Mouse (Mus musculus): ENCODE data around the gene Nat10. TPM values are rescaled to one million over a fixed set of nuclear protein-coding genes. Genes with fewer than 3 reads are reported as not detected.

Gene Nat10
- polyA plus RNA-seq, 1 experiment from 2014 or later = 26.9 TPM

GRCm38 (mm10) chr2:103690425-103690824 is 70.6 kb downstream of the Nat10 start:
- Histone ChIP-seq H3K4me2 (ENCODE audit: low read length) (no peak overlapping the region), H3K9ac (replicated peaks; ENCODE audit: low read depth, low read length) (0 out of 2 replicates have a peak overlapping the region, but pooled peaks have one; percentile 26), H3K9me3 (ENCODE audit: control insufficient read depth, low read length) (no peaks in the 10 kb centered on the region), H3K4me3 (replicated peaks; ENCODE audit: low read length) (no peak overlapping the region), H3K27me3 (replicated peaks; ENCODE audit: control insufficient read depth, insufficient read depth, low read length) (no peaks in the 10 kb centered on the region), H3K4me1 (replicated peaks; ENCODE audit: control insufficient read depth, insufficient read depth, low read length) (peaks cover 11% of the 10 kb centered on the region), H3K36me3 (ENCODE audit: control insufficient read depth, insufficient read depth) (no peaks in the 10 kb centered on the region), H3K27ac (ENCODE audit: low read length) (peak overlapping the region; percentile 48)
- 9% methylated on average over 6 of the region's 6 CpGs for WGBS
- peak; percentile 88 for ATAC-seq

GRCm38 (mm10) chr2:103687888-103688287 is 73.2 kb downstream of the Nat10 start:
- Histone ChIP-seq H3K4me2 (ENCODE audit: low read length) (no peak overlapping the region), H3K36me3 (ENCODE audit: control insufficient read depth, insufficient read depth) (no peaks in the 10 kb centered on the region), H3K4me1 (replicated peaks; ENCODE audit: control insufficient read depth, insufficient read depth, low read length) (peaks cover 18% of the 10 kb centered on the region), H3K27ac (ENCODE audit: low read length) (no peak overlapping the region), H3K9ac (replicated peaks; ENCODE audit: low read depth, low read length) (no peak overlapping the region), H3K4me3 (replicated peaks; ENCODE audit: low read length) (no peak overlapping the region), H3K9me3 (ENCODE audit: control insufficient read depth, low read length) (no peaks in the 10 kb centered on the region), H3K27me3 (replicated peaks; ENCODE audit: control insufficient read depth, insufficient read depth, low read length) (no peaks in the 10 kb centered on the region)
- no peak for ATAC-seq

DNA sequence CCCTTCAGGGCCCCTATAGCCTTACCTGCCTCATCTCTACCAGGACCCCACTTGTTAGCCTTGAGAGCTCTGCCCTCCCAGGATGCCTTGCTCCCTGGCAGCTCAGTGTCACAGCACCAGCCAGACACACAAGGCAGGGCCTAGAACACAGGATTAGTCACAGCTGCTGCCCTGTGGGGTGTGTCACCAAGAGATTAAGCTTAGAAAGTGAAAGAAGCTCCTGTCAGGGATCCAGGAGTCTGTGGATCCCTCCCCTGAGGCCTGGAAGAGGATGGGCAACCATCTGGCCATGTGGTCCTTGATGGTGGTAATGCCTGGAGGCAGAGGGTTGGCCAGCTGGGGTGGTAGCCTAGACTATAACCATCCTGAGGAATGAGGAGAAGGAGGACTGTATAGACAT is 73.9 kb downstream of the Nat10 start:
- H3K4me3 ChIP-seq (replicated peaks; ENCODE audit: low read length) = no peak overlapping the region
- no peak for ATAC-seq
- no peaks in the 10 kb centered on the region for H3K9me3 ChIP-seq (ENCODE audit: control insufficient read depth, low read length)

GRCm38 (mm10) chr2:103685581-103685980 is 75.5 kb downstream of the Nat10 start:
- Histone ChIP-seq H3K27me3 (replicated peaks; ENCODE audit: control insufficient read depth, insufficient read depth, low read length) (no peaks in the 10 kb centered on the region), H3K9ac (replicated peaks; ENCODE audit: low read depth, low read length) (no peak overlapping the region), H3K4me2 (ENCODE audit: low read length) (no peak overlapping the region), H3K4me1 (replicated peaks; ENCODE audit: control insufficient read depth, insufficient read depth, low read length) (peaks cover 20% of the 10 kb centered on the region), H3K4me3 (replicated peaks; ENCODE audit: low read length) (no peak overlapping the region), H3K9me3 (ENCODE audit: control insufficient read depth, low read length) (no peaks in the 10 kb centered on the region), H3K36me3 (ENCODE audit: control insufficient read depth, insufficient read depth) (no peaks in the 10 kb centered on the region), H3K27ac (ENCODE audit: low read length) (no peak overlapping the region)
- 96% methylated on average over 4 of the region's 4 CpGs for WGBS
- no peak for ATAC-seq

More for the DNA sequence above, 73.9 kb downstream of the Nat10 start:
- no peak overlapping the region for H3K9ac ChIP-seq (replicated peaks; ENCODE audit: low read depth, low read length)
- H3K27me3 ChIP-seq (replicated peaks; ENCODE audit: control insufficient read depth, insufficient read depth, low read length) = no peaks in the 10 kb centered on the region
- no peak overlapping the region for H3K27ac ChIP-seq (ENCODE audit: low read length)
- no peaks in the 10 kb centered on the region for H3K36me3 ChIP-seq (ENCODE audit: control insufficient read depth, insufficient read depth)
- H3K4me2 ChIP-seq (ENCODE audit: low read length) = no peak overlapping the region
- H3K4me1 ChIP-seq (replicated peaks; ENCODE audit: control insufficient read depth, insufficient read depth, low read length) = peaks cover 25% of the 10 kb centered on the region

GRCm38 (mm10) chr2:103684926-103685577 is 76.0 kb downstream of the Nat10 start:
- H3K4me1 ChIP-seq (replicated peaks; ENCODE audit: control insufficient read depth, insufficient read depth, low read length) = peaks cover 17% of the 10 kb centered on the region
- H3K9me3 ChIP-seq (ENCODE audit: control insufficient read depth, low read length) = no peaks in the 10 kb centered on the region
- ATAC-seq = no peak
- H3K36me3 ChIP-seq (ENCODE audit: control insufficient read depth, insufficient read depth) = no peaks in the 10 kb centered on the region
- no peak overlapping the region for H3K9ac ChIP-seq (replicated peaks; ENCODE audit: low read depth, low read length)
- WGBS = 77% methylated on average over 7 of the region's 7 CpGs
- no peak overlapping the region for H3K27ac ChIP-seq (ENCODE audit: low read length)
- H3K27me3 ChIP-seq (replicated peaks; ENCODE audit: control insufficient read depth, insufficient read depth, low read length) = no peaks in the 10 kb centered on the region
- H3K4me3 ChIP-seq (replicated peaks; ENCODE audit: low read length) = no peak overlapping the region
- no peak overlapping the region for H3K4me2 ChIP-seq (ENCODE audit: low read length)

- Histone ChIP-seq H3K4me2 (ENCODE audit: low read length) (no peak overlapping the region), H3K9me3 (ENCODE audit: control insufficient read depth, low read length) (no peaks in the 10 kb centered on the region), H3K27me3 (replicated peaks; ENCODE audit: control insufficient read depth, insufficient read depth, low read length) (no peaks in the 10 kb centered on the region), H3K27ac (ENCODE audit: low read length) (no peak overlapping the region), H3K4me3 (replicated peaks; ENCODE audit: low read length) (no peak overlapping the region), H3K36me3 (ENCODE audit: control insufficient read depth, insufficient read depth) (no peaks in the 10 kb centered on the region), H3K4me1 (replicated peaks; ENCODE audit: control insufficient read depth, insufficient read depth, low read length) (peaks cover 18% of the 10 kb centered on the region), H3K9ac (replicated peaks; ENCODE audit: low read depth, low read length) (no peak overlapping the region)
- 92% methylated on average over 2 of the region's 2 CpGs for WGBS
- no peak for ATAC-seq
Measured at GRCm38 (mm10) chr2:103684431-103684830, 76.6 kb downstream of the Nat10 start.

DNA sequence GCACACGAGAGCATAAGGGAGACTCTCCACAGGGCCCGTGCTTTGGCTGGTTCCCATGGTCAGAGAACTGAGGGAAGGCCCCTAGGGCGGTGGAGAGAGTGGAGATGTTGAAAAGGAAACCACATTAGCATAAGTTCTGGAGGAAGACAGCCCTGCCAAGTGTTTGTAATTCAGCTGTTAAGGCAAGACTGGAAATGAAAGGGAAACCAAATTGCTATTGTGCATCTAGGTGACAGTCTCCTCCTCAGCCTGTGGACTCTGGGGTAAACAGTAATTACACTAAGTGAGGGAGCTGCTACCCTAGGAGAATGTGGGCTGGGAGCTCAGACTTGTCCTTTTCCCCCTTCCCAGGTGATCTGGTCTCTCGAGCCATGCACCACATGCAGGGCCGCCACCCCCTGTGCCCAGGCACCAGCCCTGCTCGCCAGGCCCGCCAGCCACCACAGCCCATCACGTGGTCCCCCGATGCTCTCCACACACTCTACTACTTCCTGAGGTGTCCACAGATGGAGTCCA is 78.1 kb downstream of the Nat10 start:
- no peak overlapping the region for H3K4me2 ChIP-seq (ENCODE audit: low read length)
- ATAC-seq = peak; percentile 87
- H3K36me3 ChIP-seq (ENCODE audit: control insufficient read depth, insufficient read depth) = no peaks in the 10 kb centered on the region
- no peaks in the 10 kb centered on the region for H3K9me3 ChIP-seq (ENCODE audit: control insufficient read depth, low read length)
- no peak overlapping the region for H3K27ac ChIP-seq (ENCODE audit: low read length)
- no peak overlapping the region for H3K4me3 ChIP-seq (replicated peaks; ENCODE audit: low read length)
- no peaks in the 10 kb centered on the region for H3K27me3 ChIP-seq (replicated peaks; ENCODE audit: control insufficient read depth, insufficient read depth, low read length)
- peaks cover 23% of the 10 kb centered on the region for H3K4me1 ChIP-seq (replicated peaks; ENCODE audit: control insufficient read depth, insufficient read depth, low read length)
- WGBS = 50% methylated on average over 9 of the region's 9 CpGs
- H3K9ac ChIP-seq (replicated peaks; ENCODE audit: low read depth, low read length) = no peak overlapping the region

- no peak for ATAC-seq
- Histone ChIP-seq H3K4me1 (replicated peaks; ENCODE audit: control insufficient read depth, insufficient read depth, low read length) (peaks cover 23% of the 10 kb centered on the region), H3K36me3 (ENCODE audit: control insufficient read depth, insufficient read depth) (no peaks in the 10 kb centered on the region), H3K4me2 (ENCODE audit: low read length) (no peak overlapping the region), H3K27ac (ENCODE audit: low read length) (no peak overlapping the region), H3K9ac (replicated peaks; ENCODE audit: low read depth, low read length) (no peak overlapping the region), H3K9me3 (ENCODE audit: control insufficient read depth, low read length) (no peaks in the 10 kb centered on the region), H3K27me3 (replicated peaks; ENCODE audit: control insufficient read depth, insufficient read depth, low read length) (no peaks in the 10 kb centered on the region), H3K4me3 (replicated peaks; ENCODE audit: low read length) (no peak overlapping the region)
- 76% methylated on average over 9 of the region's 9 CpGs for WGBS
Measured at GRCm38 (mm10) chr2:103682261-103682722, 78.8 kb downstream of the Nat10 start.

DNA sequence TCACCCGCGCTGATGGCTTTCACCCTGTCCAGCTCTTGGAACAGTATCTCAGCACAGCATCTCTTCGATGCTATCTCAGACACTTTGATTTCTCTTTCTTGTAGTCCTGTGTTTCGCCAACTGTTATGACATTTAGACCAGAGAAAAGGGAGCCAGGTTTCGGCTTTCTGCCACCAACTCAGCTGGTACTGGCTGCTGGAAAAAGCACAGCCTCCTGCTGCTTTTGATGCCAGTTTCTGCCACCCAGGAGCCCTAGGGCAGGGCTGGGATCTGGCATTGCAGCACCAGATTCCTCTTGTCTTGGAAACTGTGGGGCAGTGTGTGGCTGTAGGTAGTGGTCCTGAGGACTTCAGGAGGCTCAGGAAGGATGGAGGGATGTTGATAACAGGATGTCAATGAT is 79.9 kb downstream of the Nat10 start:
- no peaks in the 10 kb centered on the region for H3K27me3 ChIP-seq (replicated peaks; ENCODE audit: control insufficient read depth, insufficient read depth, low read length)
- no peak for ATAC-seq
- no peak overlapping the region for H3K9ac ChIP-seq (replicated peaks; ENCODE audit: low read depth, low read length)
- peaks cover 23% of the 10 kb centered on the region for H3K4me1 ChIP-seq (replicated peaks; ENCODE audit: control insufficient read depth, insufficient read depth, low read length)
- H3K4me3 ChIP-seq (replicated peaks; ENCODE audit: low read length) = no peak overlapping the region
- no peak overlapping the region for H3K4me2 ChIP-seq (ENCODE audit: low read length)
- WGBS = 78% methylated on average over 5 of the region's 5 CpGs
- H3K9me3 ChIP-seq (ENCODE audit: control insufficient read depth, low read length) = no peaks in the 10 kb centered on the region
- H3K36me3 ChIP-seq (ENCODE audit: control insufficient read depth, insufficient read depth) = no peaks in the 10 kb centered on the region
- H3K27ac ChIP-seq (ENCODE audit: low read length) = no peak overlapping the region

Data from forebrain, embryonic 16.5 days (tissue).